Mouse (Mus musculus) neural tube, embryonic 13.5 days (tissue): ENCODE results near the gene Sar1b. TPM values are rescaled to one million over a fixed set of nuclear protein-coding genes. Genes with fewer than 3 reads are reported as not detected.

Experiments used
- ATAC-seq: fragments of 200-750 bp; cut with Nextera tagmentation; 2 replicates; pipeline ENCODE4 v1.8.0; 2017; ENCODE audit warnings: low read depth, mild to moderate bottlenecking, moderate TSS enrichment, moderate library complexity
- H3K27ac ChIP-seq: fragments of 300-500 bp; sonication (generic); replicated peaks from 2 replicates; pipeline ENCODE4 v1.5.1; 2015; ENCODE audit warnings: moderate library complexity, mild to moderate bottlenecking, inconsistent platforms
- H3K27me3 ChIP-seq: fragments of 300-500 bp; sonication (generic); 2 replicates; pipeline ENCODE4 v1.6.1; 2015; ENCODE audit warnings: mild to moderate bottlenecking, inconsistent platforms
- H3K36me3 ChIP-seq: fragments of 300-500 bp; sonication (generic); 2 replicates; pipeline ENCODE4 v1.6.1; 2015; ENCODE audit warnings: mild to moderate bottlenecking, inconsistent platforms
- H3K4me1 ChIP-seq: fragments of 300-500 bp; sonication (generic); replicated peaks from 2 replicates; pipeline ENCODE4 v1.6.1; 2015; ENCODE audit warnings: inconsistent platforms
- H3K4me2 ChIP-seq: fragments of 300-500 bp; sonication (generic); 2 replicates; pipeline ENCODE4 v1.6.1; 2015; ENCODE audit warnings: inconsistent platforms, mild to moderate bottlenecking, moderate library complexity
- H3K4me3 ChIP-seq: fragments of 300-500 bp; sonication (generic); 2 replicates; pipeline ENCODE4 v1.5.1; 2015; ENCODE audit warnings: mild to moderate bottlenecking, inconsistent platforms
- H3K9ac ChIP-seq: fragments of 300-500 bp; sonication (generic); 2 replicates; pipeline ENCODE4 v1.6.1; 2015; ENCODE audit warnings: moderate library complexity, mild to moderate bottlenecking, inconsistent platforms
- H3K9me3 ChIP-seq: fragments of 300-500 bp; sonication (generic); 2 replicates; pipeline ENCODE4 v1.6.1; 2016; ENCODE audit warnings: inconsistent platforms
- WGBS: fragments of 180-500 bp; shearing (Covaris S2); methylation state at CpG from one replicate; pipeline ENCODE4 v1.1.7; 2015; 5-methylcytosine and 5-hydroxymethylcytosine counted together
- polyA plus RNA-seq: library from polyadenylated mRNA; unstranded; fragments of >200 nt; fragmentation: Nextera tagmentation; extraction: Ambion mirVana; gene quantifications from 2 replicates; pipeline ENCODE4 v1.2.1, GENCODE M21; 2015

Sar1b gene
- polyA plus RNA-seq, 1 experiment from 2014 or later = 212 TPM

DNA sequence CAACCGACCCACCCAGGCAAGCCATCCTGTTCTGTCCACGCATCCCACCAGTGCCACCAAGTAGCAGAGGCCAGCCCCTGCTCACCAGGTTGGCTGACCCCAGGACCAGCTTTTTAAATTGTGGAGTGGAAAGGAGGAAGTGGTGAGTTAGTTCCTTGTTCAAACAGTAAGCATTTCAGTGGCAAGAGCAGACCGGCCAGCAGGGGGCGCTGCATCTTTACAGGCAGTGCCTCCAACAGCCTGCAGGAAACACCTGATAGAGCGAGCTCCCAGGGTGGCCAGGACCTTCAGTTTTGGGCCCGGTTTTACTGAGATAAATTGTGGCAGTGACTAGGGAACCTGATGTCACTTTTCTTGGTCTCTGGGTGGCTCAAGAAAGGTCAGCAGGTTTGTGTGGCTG lies 54.3 kb downstream of the Sar1b start:
- H3K9me3 ChIP-seq = no peaks in the 10 kb centered on the region
- H3K27me3 ChIP-seq = no peaks in the 10 kb centered on the region
- H3K4me1 ChIP-seq = peaks cover 3% of the 10 kb centered on the region; the same call in 1 of the 2 replicates
- H3K4me2 ChIP-seq = no peak overlapping the region
- H3K27ac ChIP-seq = no peak overlapping the region
- no peak overlapping the region for H3K4me3 ChIP-seq
- no peaks in the 10 kb centered on the region for H3K36me3 ChIP-seq
- H3K9ac ChIP-seq = no peak overlapping the region
- 36% methylated on average over 6 of the region's 6 CpGs for WGBS
- no peak for ATAC-seq

DNA sequence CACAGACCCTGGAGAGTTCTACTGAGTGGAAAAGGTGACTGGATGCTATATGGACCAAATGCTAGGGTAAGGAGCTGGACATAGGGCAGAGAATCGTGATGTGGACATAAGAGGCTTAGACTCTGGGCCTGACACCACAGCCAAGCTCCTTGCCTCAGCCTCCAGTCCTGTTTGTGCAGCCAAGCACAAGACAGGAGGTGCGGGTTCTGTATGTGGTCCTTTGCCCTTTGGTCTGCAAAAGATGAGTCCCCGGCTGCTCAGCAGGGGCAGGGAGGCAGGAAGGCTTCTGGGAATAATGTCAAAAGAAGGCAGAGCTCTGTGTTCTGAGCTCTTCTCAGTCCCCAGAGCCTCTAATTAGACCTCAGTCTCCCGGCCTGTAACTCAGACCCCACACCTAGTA lies 55.4 kb downstream of the Sar1b start:
- 87% methylated on average over 4 of the region's 4 CpGs for WGBS
- ATAC-seq = no peak

DNA sequence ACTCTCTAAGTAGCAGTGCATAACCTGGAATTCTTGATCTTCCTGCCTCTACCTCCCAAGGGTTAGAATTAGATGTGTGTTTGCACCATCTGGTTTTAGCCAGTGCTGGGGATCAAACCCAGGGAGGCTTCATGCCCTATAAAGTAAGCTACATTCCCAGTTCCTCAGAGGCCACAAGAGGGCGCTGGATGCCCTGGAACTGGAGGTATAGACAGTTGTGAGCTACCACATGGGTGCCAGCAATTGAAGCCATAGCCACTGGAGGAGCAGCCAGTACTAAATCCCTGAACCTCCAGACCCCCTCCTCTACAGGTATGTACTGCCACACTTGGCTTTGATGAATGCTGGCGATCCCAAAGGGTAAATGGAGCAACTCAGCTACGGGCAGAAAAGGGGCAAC lies 56.5 kb downstream of the Sar1b start:
- H3K4me1 ChIP-seq = peaks cover 14% of the 10 kb centered on the region; the same call in 1 of the 2 replicates
- no peak for ATAC-seq
- no peak overlapping the region for H3K27ac ChIP-seq
- H3K4me2 ChIP-seq = no peak overlapping the region
- H3K36me3 ChIP-seq = no peaks in the 10 kb centered on the region
- 71% methylated on average over 3 of the region's 3 CpGs for WGBS
- H3K4me3 ChIP-seq = no peak overlapping the region
- H3K27me3 ChIP-seq = no peaks in the 10 kb centered on the region
- H3K9me3 ChIP-seq = no peaks in the 10 kb centered on the region
- H3K9ac ChIP-seq = no peak overlapping the region

More for the DNA sequence above, 55.4 kb downstream of the Sar1b start:
- Histone ChIP-seq H3K9me3 (no peaks in the 10 kb centered on the region), H3K4me1 (peaks cover 14% of the 10 kb centered on the region; the same call in 1 of the 2 replicates), H3K9ac (no peak overlapping the region), H3K36me3 (no peaks in the 10 kb centered on the region), H3K4me3 (no peak overlapping the region), H3K27me3 (no peaks in the 10 kb centered on the region), H3K27ac (no peak overlapping the region), H3K4me2 (no peak overlapping the region)

- H3K4me3 ChIP-seq = no peak overlapping the region
- H3K9ac ChIP-seq = no peak overlapping the region
- no peaks in the 10 kb centered on the region for H3K9me3 ChIP-seq
- H3K27ac ChIP-seq = no peak overlapping the region
- H3K4me1 ChIP-seq = peaks cover 14% of the 10 kb centered on the region; the same call in 1 of the 2 replicates
- no peak overlapping the region for H3K4me2 ChIP-seq
- peaks cover 2% of the 10 kb centered on the region; the same call in 1 of the 2 replicates for H3K36me3 ChIP-seq
- no peaks in the 10 kb centered on the region for H3K27me3 ChIP-seq
- ATAC-seq = no peak
- 50% methylated on average over 11 of the region's 11 CpGs for WGBS
These were observed 57.4 kb downstream of the Sar1b start for GRCm38 (mm10) chr11:51820861-51821260.

GRCm38 (mm10) chr11:51822736-51823135 lies 59.2 kb downstream of the Sar1b start:
- no peak overlapping the region for H3K27ac ChIP-seq

GRCm38 (mm10) chr11:51823271-51823670 lies 59.8 kb downstream of the Sar1b start:
- no peak overlapping the region for H3K4me2 ChIP-seq
- peaks cover 14% of the 10 kb centered on the region; the same call in 1 of the 2 replicates for H3K4me1 ChIP-seq
- no peaks in the 10 kb centered on the region for H3K9me3 ChIP-seq
- ATAC-seq = no peak
- 31% methylated on average over 11 of the region's 11 CpGs for WGBS
- no peak overlapping the region for H3K27ac ChIP-seq
- H3K36me3 ChIP-seq = peaks cover 3% of the 10 kb centered on the region; the same call in 1 of the 2 replicates
- no peak overlapping the region for H3K4me3 ChIP-seq
- no peak overlapping the region for H3K9ac ChIP-seq
- H3K27me3 ChIP-seq = no peaks in the 10 kb centered on the region

More at GRCm38 (mm10) chr11:51822736-51823135, 59.2 kb downstream of the Sar1b start:
- H3K36me3 ChIP-seq = peaks cover 3% of the 10 kb centered on the region; the same call in 1 of the 2 replicates
- H3K27me3 ChIP-seq = no peaks in the 10 kb centered on the region
- H3K9ac ChIP-seq = no peak overlapping the region
- H3K4me2 ChIP-seq = no peak overlapping the region
- H3K4me3 ChIP-seq = no peak overlapping the region
- WGBS = 11% methylated on average over 4 of the region's 4 CpGs
- peaks cover 14% of the 10 kb centered on the region; the same call in 1 of the 2 replicates for H3K4me1 ChIP-seq
- no peak for ATAC-seq
- H3K9me3 ChIP-seq = no peaks in the 10 kb centered on the region

DNA sequence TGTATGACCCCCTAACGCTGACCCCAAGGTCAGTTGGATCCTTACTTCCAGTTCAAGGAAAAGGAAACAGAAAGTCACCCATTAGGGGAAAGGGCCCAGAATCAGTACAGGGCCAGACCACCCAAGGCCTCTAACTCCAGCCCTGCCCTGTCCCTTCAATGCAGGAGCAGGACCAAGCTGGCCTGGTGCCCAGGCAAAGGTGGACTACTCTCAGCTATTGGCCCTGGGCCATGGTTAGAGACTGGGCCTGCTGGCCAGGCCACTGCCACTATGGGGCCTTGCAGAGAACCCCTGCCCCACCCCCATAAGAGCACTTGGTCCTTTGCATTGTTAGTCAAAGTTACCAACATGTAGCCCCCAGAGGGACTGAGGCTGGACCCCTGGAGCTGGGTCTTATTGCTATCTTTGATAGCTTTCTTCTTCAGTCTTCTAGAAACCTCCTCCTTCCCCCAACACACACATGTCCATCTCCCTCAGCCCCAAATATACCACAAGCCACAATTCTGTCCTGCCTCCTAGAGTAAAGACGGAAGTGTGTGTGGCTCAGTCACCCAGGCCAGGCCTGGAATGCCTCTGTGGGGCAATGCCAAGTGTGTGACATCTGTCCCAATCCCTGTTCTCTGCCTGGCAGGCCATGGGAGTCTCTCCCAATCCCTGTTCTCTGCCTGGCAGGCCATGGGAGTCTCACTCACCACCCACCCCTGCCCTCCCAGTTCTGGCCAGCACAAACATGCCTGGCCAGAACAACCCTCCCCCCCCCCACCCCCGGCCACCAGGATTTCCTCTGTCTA lies 60.7 kb downstream of the Sar1b start:
- no peaks in the 10 kb centered on the region for H3K27me3 ChIP-seq
- H3K27ac ChIP-seq = no peak overlapping the region
- H3K36me3 ChIP-seq = peaks cover 3% of the 10 kb centered on the region; the same call in 1 of the 2 replicates
- H3K9me3 ChIP-seq = no peaks in the 10 kb centered on the region
- peaks cover 14% of the 10 kb centered on the region; the same call in 1 of the 2 replicates for H3K4me1 ChIP-seq
- no peak overlapping the region for H3K9ac ChIP-seq
- no peak overlapping the region for H3K4me2 ChIP-seq
- no peak for ATAC-seq
- 91% methylated on average over 3 of the region's 3 CpGs for WGBS
- no peak overlapping the region for H3K4me3 ChIP-seq

GRCm38 (mm10) chr11:51824867-51825424 lies 61.5 kb downstream of the Sar1b start:
- Histone ChIP-seq H3K27ac (no peak overlapping the region), H3K36me3 (peaks cover 3% of the 10 kb centered on the region; the same call in 1 of the 2 replicates), H3K4me1 (peaks cover 14% of the 10 kb centered on the region; the same call in 1 of the 2 replicates), H3K4me3 (no peak overlapping the region), H3K9me3 (no peaks in the 10 kb centered on the region), H3K4me2 (no peak overlapping the region), H3K27me3 (no peaks in the 10 kb centered on the region), H3K9ac (no peak overlapping the region)
- ATAC-seq = no peak
- 91% methylated on average over 19 of the region's 19 CpGs for WGBS

DNA sequence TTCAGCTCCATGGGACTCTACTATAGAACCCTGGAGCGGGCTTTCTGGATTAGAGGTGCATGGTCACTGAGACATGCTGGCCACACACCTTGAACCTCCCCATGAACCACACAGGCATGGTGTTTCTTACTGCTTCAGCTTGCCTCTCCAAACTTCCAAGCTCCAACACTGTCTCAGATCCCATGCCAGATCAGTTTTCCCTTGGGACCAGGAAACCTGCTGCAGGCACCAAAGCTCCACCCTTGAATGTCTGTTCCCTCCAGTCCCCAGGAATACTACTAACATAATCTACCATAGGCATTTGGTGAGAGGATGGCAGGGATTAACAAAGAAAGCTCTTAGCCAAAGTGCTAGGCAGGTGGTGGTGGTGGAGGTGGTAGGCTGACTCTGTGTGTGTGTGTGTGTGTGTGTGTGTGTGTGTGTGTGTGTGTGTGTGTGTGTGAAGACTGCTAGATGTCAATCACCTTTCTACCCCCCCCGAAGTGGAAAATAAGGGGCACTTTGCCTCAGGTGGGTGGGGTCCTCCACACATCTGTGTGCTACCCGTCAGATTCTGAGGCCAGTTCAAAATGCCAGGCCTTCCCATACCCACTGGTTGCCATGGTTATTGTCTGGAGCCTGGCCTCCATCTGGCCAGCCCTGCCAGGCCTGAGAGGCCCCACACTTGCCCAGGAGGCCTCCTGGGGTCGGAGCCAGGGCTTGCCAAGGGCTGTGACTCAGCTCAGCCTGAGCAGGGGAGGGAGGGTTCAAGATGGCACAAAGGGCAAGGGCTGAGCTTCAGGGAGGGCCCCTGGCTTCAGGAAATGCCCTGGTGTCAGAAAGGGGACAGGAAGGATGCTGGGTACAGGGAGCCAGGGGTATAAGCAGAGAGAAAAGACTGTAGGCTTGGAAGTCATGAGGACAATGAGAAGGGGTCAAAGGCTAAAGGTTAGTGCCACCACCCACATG lies 68.7 kb downstream of the Sar1b start:
- WGBS = 55% methylated on average over 4 of the region's 4 CpGs
- Histone ChIP-seq H3K36me3 (no peaks in the 10 kb centered on the region), H3K9ac (no peak overlapping the region), H3K27me3 (no peaks in the 10 kb centered on the region), H3K4me2 (no peak overlapping the region), H3K27ac (no peak overlapping the region), H3K9me3 (no peaks in the 10 kb centered on the region), H3K4me1 (peaks cover 6% of the 10 kb centered on the region; the same call in 1 of the 2 replicates), H3K4me3 (no peak overlapping the region)
- no peak for ATAC-seq

GRCm38 (mm10) chr11:51832992-51833391 lies 69.5 kb downstream of the Sar1b start:
- no peak for ATAC-seq
- Histone ChIP-seq H3K9me3 (no peaks in the 10 kb centered on the region), H3K9ac (no peak overlapping the region), H3K36me3 (no peaks in the 10 kb centered on the region), H3K4me3 (no peak overlapping the region), H3K27me3 (no peaks in the 10 kb centered on the region), H3K27ac (no peak overlapping the region), H3K4me2 (no peak overlapping the region), H3K4me1 (peaks cover 6% of the 10 kb centered on the region; the same call in 1 of the 2 replicates)
- 82% methylated on average over 5 of the region's 5 CpGs for WGBS

DNA sequence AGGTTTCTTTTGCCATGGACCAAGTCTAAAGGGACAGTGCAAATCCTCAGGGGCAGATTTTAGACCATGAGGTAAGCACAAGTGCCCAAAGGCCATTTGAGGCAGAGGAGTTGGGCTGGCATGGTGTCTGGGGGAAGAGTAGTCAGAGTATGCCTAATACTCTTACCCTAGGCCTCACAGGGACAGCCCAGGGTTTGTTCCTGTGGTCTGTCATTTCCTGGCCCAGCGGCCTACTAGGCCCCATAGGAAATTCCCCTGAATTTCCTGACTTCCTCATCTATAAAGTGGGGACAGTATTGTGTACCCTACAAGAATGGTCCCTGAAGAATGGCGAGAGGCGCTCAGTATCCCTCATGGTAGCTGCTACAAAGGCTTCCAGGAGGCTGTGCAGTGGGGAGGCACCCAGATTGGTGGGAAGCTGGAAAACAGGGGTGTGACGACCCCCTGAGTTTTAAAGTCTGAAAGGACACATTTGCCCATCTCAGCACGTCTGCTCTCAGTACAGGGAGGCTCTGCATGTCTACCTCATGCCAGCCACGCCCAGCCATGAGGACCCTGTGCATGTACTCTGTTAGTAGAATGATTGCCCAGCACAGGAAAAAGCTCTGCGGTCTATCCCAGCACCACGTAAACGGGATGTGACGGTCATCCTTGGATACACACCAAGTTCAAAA lies 70.0 kb downstream of the Sar1b start:
- WGBS = 90% methylated on average over 10 of the region's 10 CpGs

More for the DNA sequence above, 70.0 kb downstream of the Sar1b start:
- no peaks in the 10 kb centered on the region for H3K27me3 ChIP-seq
- no peaks in the 10 kb centered on the region for H3K36me3 ChIP-seq
- H3K4me2 ChIP-seq = no peak overlapping the region
- H3K4me3 ChIP-seq = no peak overlapping the region
- no peak overlapping the region for H3K27ac ChIP-seq
- no peak overlapping the region for H3K9ac ChIP-seq
- no peak for ATAC-seq
- H3K9me3 ChIP-seq = no peaks in the 10 kb centered on the region
- peaks cover 6% of the 10 kb centered on the region; the same call in 1 of the 2 replicates for H3K4me1 ChIP-seq
